ENCODE assay signal across 8 mouse cellular contexts in the genomic region with DNA sequence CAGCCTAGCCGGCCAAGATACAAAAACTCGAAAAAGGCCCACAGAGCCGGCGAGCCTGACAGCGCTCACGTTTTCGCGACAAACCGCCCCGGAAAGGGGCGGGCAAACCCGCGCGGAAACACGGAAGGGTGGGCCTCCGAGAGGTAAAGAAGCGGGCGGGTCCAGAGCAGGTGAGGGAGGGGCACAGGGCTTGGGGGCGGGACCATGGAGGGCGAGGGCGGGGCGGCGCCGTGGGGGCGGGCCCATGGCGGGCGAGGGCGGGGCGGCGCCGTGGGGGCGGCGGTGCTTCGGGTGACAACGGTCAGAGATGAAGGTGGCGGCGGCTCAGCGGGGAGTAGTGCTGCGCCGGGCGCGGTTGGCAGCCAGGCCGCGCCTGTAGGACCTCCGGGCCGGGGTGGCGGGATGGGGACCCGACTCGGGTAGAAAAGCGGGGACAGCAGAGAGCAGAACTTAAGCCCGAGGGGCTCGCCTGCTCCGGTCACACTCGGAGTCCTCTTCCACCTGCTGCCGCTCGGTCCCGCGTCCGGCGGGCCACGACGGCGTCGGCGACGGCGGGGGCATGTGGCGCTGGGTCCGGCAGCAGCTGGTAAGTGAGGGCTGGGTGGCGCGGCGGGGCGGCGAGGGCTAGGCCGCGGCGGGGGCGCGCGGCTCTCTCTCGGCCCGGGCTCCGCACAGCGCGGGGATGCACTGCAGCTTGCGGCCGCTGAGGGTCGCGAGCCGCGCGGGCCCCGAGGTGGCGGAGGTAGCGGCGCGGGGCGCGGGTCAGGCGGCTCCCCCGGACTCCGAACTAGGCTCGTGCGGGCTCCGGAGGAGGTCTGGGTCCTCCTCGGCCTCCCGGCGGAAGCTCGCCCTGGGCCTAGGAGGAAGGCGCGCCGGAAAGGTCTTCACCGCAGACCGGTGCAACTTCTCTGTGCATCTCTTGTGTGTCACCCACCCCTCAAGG. TPM values are rescaled to one million over a fixed set of nuclear protein-coding genes. Genes with fewer than 3 reads are reported as not detected.
DNase-seq lines count a peak whose midpoint lies in the region; ATAC-seq lines count a peak whose summit lies in the region.

Atp11b (plus strand) TSS at position 282 of the 943 bp plus-strand sequence.

- DNase-seq in R1 (ENCODE audit: low read depth, low spot score): peak; percentile 88
- peak; percentile 87 to 92 for DNase-seq in cerebellum, postnatal 14 days
- peak; percentile 41 to 50 for DNase-seq in frontal cortex, postnatal 25 days (ENCODE audit: low spot score in 2 of 2)
- peak; percentile 75 for DNase-seq in hindbrain, embryonic 14.5 days (ENCODE audit: low spot score)
- DNase-seq in left cerebral cortex, adult 18-20 months (ENCODE audit: low spot score in 2 of 2): peak; percentile 68 to 76
- DNase-seq in right cerebral cortex, adult 18-20 months: peak; percentile 77
- DNase-seq in urinary bladder, postnatal 10 days (ENCODE audit: low spot score): peak; percentile 36

- H3K27me3 ChIP-seq in hindbrain, embryonic 14.5 days (ENCODE audit: control insufficient read depth, insufficient read depth, low read length): no peaks in the 10 kb centered on the region

- peak within 1 kb of the TSS; percentile 75 for H3K9ac ChIP-seq in hindbrain, embryonic 14.5 days

- H3K27ac ChIP-seq in hindbrain, embryonic 14.5 days: peak within 1 kb of the TSS; percentile 72
- H3K27ac ChIP-seq in macrophage: no peak within 1 kb of the TSS

- H3K9me3 ChIP-seq in hindbrain, embryonic 14.5 days (ENCODE audit: control insufficient read depth, low read length): no peaks in the 10 kb centered on the region

- peak; percentile 95 for ATAC-seq in hindbrain, embryonic 14.5 days (ENCODE audit: low FRiP score)

- H3K79me2 ChIP-seq in macrophage (ENCODE audit: inconsistent target): peaks cover 45% of the 10 kb centered on the region

- under 1% methylated on average over 99 of the region's 114 CpGs for WGBS in hindbrain, embryonic 14.5 days
- 1% methylated on average over 104 of the region's 114 CpGs for WGBS in macrophage (ENCODE audit: missing documents)

- H3K4me3 ChIP-seq in hindbrain, embryonic 14.5 days (replicated peaks; ENCODE audit: low read length): peak within 1 kb of the TSS; percentile 57
- peak within 1 kb of the TSS; percentile 64 for H3K4me3 ChIP-seq in macrophage (ENCODE audit: inconsistent target)

- peaks cover 8% of the 10 kb centered on the region for H3K4me1 ChIP-seq in hindbrain, embryonic 14.5 days (replicated peaks; ENCODE audit: control insufficient read depth, insufficient read depth, low read length)

- H3K4me2 ChIP-seq in hindbrain, embryonic 14.5 days (replicated peaks): peak within 1 kb of the TSS; percentile 86

- no peaks in the 10 kb centered on the region for H3K36me3 ChIP-seq in hindbrain, embryonic 14.5 days (replicated peaks; ENCODE audit: control insufficient read depth, insufficient read depth)
- no peaks in the 10 kb centered on the region for H3K36me3 ChIP-seq in macrophage (ENCODE audit: inconsistent target)

RNA-seq across cellular contexts. Expression of gene Atp11b, which starts in this region (rescaled TPM):
- 48.5 and 53.0 TPM in 2 replicates for polyA plus RNA-seq in hindbrain, embryonic 14.5 days (2014; fragmentation: Nextera tagmentation; extraction: Ambion mirVana)
- 10 to 100 TPM; 90.7 to 92.3 TPM for total RNA-seq in left cerebral cortex, adult 18-20 months (2021)
- total RNA-seq in macrophage (2018; cell fraction: chromatin; rRNA removed): 100 to 1,000 TPM; 112 to 452 (median 150) TPM
- total RNA-seq in macrophage (2018; cell fraction: cytosol; rRNA removed): 10 to 100 TPM; 20.6 to 38.8 (median 25.3) TPM
- 100 to 1,000 TPM in 11 of 26 experiments, 10 to 100 TPM in 15; 74.3 to 322 (median 97.2) TPM for total RNA-seq in macrophage (2018; cell fraction: nucleus; rRNA removed)
- polyA plus RNA-seq in macrophage (2018): 19.9 to 24.6 TPM (median 21.3 TPM) in 3 replicates

Comparison
In these comparisons a context has a peak if more than half of its experiments do, and no peak if none do; other contexts are left out.
1. DNase-seq: peak in every context shown above with its lines; median percentile 90 in cerebellum, postnatal 14 days; 88 in R1; 77 in right cerebral cortex, adult 18-20 months; 75 in hindbrain, embryonic 14.5 days; 72 in left cerebral cortex, adult 18-20 months; 46 in frontal cortex, postnatal 25 days; 36 in urinary bladder, postnatal 10 days.